Mouse (Mus musculus) cortical plate, adult 2 months (tissue): ENCODE data around the gene Lmod3. TPM values are rescaled to one million over a fixed set of nuclear protein-coding genes. Genes with fewer than 3 reads are reported as not detected.

ENCODE experiments used
- H3K27ac ChIP-seq: fragments of 200-500 bp; 2 replicates; pipeline ENCODE4 v1.5.1; 2012; ENCODE audit warnings: low read length, control low read depth, inconsistent platforms; ENCODE audit not compliant: insufficient read depth
- H3K4me1 ChIP-seq: fragments of 200-500 bp; 2 replicates; pipeline ENCODE4 v1.6.1; 2011; ENCODE audit warnings: low read length; ENCODE audit not compliant: control insufficient read depth, insufficient read depth
- H3K4me3 ChIP-seq: fragments of 200-500 bp; 2 replicates; pipeline ENCODE4 v1.5.1; 2011; ENCODE audit warnings: mild to moderate bottlenecking, low read length, control low read depth; ENCODE audit not compliant: insufficient read depth
- CTCF ChIP-seq: fragments of 200-500 bp; IDR thresholded peaks from 2 replicates; pipeline ENCODE4 v1.5.1; 2011; ENCODE audit warnings: mild to moderate bottlenecking, control low read depth, low read length; ENCODE audit not compliant: insufficient read depth; ENCODE audit errors: extremely low read depth
- POLR2A ChIP-seq: fragments of 200-500 bp; IDR thresholded peaks from 2 replicates; pipeline ENCODE4 v1.6.1; 2011; ENCODE audit warnings: mild to moderate bottlenecking, low read length, control low read depth; ENCODE audit not compliant: insufficient read depth; ENCODE audit errors: extremely low read depth
- polyA plus RNA-seq: library from polyadenylated mRNA; depleted of rRNA; stranded (reverse); fragments of >200 nt; gene quantifications from 2 replicates; pipeline ENCODE4 v1.2.3, GENCODE M21; 2012

Gene Lmod3
- polyA plus RNA-seq, 1 experiment = 0.10 TPM

DNA sequence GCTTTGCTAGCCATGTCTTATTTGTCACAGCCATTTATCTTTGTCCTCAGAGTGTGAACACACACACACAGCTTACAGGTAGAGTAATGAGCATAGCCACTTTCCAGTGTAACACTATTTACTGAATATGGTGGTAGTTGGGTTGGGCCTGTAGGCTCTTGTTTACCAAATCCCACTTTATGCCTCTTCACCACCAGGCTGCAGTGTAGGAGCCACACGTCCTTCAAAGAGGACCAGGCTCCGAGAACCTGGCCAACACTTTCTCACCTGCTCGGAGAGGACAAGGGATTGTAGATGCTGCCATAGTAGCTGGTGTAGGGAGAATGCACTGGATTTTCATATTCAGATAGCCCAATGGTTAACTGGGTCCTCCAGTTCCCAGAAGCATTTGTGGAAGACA is 39.5 kb upstream of the Lmod3 start:
- Histone ChIP-seq H3K27ac (no peak overlapping the region), H3K4me1 (peaks cover 3% of the 10 kb centered on the region), H3K4me3 (no peak overlapping the region)
- no peak for TF ChIP-seq CTCF
- no peak for TF ChIP-seq POLR2A

DNA sequence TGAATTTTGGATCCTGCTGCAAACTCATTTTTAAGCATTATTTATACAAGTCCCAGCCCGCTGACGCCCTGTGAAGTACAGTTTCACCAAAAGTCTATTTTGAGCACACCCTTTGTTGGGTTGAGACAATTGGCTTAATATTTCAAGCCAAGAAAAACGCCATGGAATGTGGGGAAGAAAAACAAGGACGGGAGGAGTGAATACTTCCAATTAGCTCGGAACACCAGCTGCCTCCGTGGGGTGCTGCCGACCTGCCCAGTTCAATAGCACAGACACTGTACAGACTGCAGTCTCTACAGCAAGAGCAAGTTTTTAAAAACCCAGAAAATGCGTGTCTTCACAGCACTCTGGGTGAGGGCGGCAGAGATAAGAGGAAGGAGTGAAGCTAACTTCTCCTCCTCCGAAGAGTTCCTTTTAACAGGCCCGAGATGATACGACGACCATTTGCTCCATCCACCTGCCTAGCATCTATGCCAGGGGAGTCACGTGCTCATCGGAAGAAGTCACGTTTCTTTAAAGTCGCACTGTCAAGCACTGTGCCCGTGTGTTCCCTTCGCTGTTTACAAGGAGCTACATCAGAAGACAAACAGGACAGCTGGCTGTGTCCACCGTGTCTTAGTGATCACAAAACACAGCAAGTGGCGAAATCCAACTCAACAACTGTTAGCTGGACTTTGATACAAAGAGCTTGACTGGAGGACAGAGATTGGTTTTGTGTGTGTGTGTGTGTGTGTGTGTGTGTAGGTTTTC is 38.8 kb upstream of the Lmod3 start:
- Histone ChIP-seq H3K27ac (peak overlapping the region; percentile 79), H3K4me1 (peaks cover 3% of the 10 kb centered on the region), H3K4me3 (no peak overlapping the region)
- TF ChIP-seq POLR2A (no peak), CTCF (no peak)

DNA sequence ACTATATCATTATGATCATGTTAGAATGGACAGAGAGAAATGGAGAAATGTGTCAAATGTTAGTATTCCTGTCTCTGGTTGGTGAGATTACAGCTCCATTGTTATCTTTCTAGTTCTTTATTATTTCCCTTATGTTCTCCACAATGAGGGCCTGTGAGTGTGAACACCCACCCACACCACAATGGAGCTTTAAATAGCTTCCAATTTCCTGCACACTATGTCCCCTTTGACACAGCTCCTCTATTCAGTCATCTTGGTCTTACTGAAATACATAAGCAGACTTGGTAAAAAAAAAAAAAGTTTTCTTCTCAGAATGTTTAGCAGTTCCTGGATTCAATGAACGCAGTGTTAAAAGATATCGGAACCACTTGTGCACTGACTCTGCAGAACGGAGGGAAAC is 38.1 kb upstream of the Lmod3 start:
- Histone ChIP-seq H3K4me1 (peaks cover 3% of the 10 kb centered on the region), H3K4me3 (no peak overlapping the region), H3K27ac (peak overlapping the region; percentile 79; the same call in 1 of the 2 replicates)
- TF ChIP-seq POLR2A = no peak
- TF ChIP-seq CTCF = no peak

DNA sequence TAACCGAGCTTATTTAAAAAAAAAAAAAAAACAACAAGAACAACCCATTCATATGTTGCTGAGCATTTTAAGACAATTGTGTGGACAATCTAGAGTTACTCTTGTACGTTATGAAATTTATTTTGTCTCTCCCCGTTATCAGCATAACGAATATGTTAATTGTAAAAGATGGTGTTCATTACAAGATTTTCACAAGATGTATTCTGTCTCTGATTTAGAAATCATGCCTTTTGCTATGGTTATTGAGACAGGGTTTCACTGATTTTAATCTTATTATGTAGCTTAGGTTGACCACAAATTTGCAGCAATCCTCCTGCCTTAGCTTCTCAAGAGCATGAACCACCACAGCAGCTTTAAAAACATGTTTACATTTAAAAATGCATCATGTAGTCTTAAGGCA is 37.3 kb upstream of the Lmod3 start:
- H3K4me3 ChIP-seq = no peak overlapping the region
- peaks cover 3% of the 10 kb centered on the region for H3K4me1 ChIP-seq
- TF ChIP-seq CTCF = no peak
- no peak for TF ChIP-seq POLR2A
- H3K27ac ChIP-seq = no peak overlapping the region

DNA sequence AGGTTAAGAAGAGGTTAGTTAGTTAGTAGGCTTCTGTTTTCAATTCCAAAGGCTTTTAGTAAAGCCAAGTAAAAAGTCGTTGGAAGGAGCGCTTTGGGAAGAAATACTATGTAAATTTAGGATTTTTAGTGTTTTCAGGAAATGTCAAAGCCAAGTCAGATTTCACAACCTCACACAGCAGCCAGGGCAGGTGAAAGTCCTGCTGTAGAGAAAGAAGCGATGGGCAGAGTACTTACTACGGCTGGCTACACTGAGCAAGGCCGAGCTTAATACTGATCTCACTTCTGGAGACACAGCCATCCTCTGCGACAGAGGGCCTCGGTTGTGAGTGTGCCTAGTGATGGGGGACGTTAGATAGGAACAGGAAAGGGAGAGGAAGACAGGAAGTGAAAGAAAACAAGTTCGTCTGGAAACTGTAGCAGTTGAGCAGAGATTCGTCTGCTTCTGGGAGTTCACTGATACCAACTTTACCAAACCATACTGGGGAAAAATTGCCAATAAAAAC is 36.8 kb upstream of the Lmod3 start:
- H3K27ac ChIP-seq = no peak overlapping the region
- H3K4me3 ChIP-seq = no peak overlapping the region
- H3K4me1 ChIP-seq = peaks cover 3% of the 10 kb centered on the region
- TF ChIP-seq CTCF = no peak
- TF ChIP-seq POLR2A = no peak

DNA sequence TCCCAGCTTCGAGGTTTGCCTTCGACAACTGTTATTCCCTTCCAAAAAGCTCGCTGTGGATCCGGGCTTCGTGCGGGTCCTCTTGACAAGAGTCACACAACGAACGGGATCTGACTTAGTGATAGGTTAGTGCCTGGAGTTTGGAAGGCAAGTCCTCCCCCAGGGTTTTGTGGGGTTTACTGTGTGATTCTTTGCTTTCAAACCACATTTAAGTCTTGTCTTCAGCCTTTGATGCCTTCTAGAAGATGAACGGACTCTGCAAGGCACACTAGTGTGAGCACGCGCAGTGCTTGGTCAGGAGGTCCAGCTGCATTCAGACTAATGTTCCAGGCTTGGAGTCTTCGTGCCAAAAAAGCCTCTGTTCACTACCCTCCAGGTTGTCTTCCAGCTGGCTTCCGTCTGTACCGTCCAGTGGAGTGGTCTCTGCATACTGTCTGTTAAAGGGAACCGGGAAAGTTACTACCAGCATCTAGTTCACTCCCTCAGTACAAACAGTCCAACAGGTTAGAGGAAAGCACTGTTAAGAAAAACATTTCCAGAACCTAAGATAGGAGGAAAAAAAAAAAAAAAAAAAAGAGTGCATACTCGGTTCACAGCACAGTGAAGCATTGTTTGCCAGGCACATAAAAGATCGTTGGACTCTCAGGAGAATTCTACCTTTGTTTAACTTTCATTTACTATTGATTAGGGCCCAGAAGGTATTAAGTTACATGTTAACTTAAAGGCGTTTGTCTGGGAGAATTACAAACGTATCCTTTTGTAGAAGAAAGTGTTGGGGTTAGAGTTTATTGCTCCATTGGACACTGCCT is 35.7 kb upstream of the Lmod3 start:
- no peak overlapping the region for H3K4me3 ChIP-seq

DNA sequence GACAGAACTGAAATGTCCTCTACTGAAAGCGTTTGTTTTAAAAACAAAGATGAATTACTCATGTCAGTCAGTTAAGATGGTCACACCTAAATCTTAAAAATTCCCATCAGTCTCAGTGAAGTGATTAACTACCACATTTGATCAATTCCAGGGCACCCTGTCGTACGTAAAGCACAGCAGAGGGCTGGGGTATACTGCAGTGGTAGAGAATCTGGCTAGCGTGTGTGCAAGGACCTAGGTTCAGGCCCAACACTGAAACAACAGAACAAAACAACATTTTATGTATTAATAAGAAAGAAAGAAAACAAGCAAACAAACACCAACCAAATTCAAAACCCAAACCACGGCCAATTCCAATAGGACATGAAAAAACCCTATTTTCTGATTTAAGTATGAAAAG is 33.8 kb upstream of the Lmod3 start:
- TF ChIP-seq CTCF (no peak), POLR2A (no peak)
- no peak overlapping the region for H3K4me3 ChIP-seq
- peaks cover under 1% of the 10 kb centered on the region for H3K4me1 ChIP-seq
- H3K27ac ChIP-seq = no peak overlapping the region

More for the DNA sequence above, 35.7 kb upstream of the Lmod3 start:
- no peak for TF ChIP-seq CTCF
- TF ChIP-seq POLR2A = no peak
- H3K27ac ChIP-seq = no peak overlapping the region
- H3K4me1 ChIP-seq = peaks cover 3% of the 10 kb centered on the region

DNA sequence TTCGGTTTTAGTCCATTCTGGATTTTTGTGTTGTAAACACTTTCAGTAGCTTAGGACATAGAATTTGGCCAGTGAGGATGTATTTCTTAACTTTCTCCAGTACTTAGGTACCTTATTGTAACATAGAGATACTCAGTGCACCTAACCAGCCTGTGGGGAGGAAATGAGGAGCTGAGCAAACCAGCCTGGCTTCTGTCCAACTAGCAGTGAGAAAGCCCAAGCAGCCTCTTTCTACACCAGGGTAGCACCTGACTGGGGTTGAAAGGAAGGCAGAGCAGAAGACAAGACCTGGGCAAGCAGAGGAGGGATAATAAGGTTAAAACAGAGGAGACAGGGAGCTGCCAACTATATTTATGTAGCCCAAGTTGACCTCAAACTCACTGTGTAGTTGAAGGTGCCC is 31.1 kb upstream of the Lmod3 start:
- H3K27ac ChIP-seq = no peak overlapping the region
- H3K4me1 ChIP-seq = no peaks in the 10 kb centered on the region
- no peak overlapping the region for H3K4me3 ChIP-seq
- TF ChIP-seq CTCF (no peak), POLR2A (no peak)

DNA sequence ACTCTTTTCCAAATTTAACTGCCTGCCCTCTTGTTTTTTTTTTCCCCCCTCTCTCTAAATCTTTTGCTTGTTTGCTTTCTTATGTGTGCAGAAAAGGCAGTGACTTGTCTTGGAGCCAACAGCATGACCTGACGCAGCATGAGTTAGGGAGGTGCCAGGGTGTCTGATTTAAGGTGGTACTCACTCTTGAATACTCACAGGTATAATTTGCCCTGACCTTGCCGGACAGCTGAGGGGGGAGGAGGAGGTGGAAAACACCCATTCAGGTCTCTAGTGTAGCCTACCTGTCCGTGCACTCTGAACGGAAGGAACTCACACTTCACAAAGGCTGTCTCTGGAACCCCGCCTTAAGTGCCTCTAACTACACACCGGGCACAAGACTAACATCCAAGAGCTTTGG is 26.3 kb upstream of the Lmod3 start:
- no peak overlapping the region for H3K4me3 ChIP-seq
- TF ChIP-seq POLR2A = no peak
- TF ChIP-seq CTCF = no peak
- peaks cover 1% of the 10 kb centered on the region; the same call in 1 of the 2 replicates for H3K4me1 ChIP-seq

More for the DNA sequence above, 26.3 kb upstream of the Lmod3 start:
- no peak overlapping the region for H3K27ac ChIP-seq
